Mouse (Mus musculus) left cerebral cortex, postnatal 4 days (tissue): ENCODE measurements at regions not wholly inside any gene's neighbourhood (a gene's known extent, or its start where the extent isn't known, plus 50 kb on each side); places are given as distances from the start of the nearest gene placed in this dataset.

ENCODE experiments used
- DNase-seq: peaks from one replicate; pipeline ENCODE4 v3.0.0-alpha.2; 2022
- intact Hi-C: fragments of 180-260 bp; cut with DNase I; formaldehyde crosslinking; loops from one replicate; pipeline ENCODE4 v1.15.1; 2025

DNA sequence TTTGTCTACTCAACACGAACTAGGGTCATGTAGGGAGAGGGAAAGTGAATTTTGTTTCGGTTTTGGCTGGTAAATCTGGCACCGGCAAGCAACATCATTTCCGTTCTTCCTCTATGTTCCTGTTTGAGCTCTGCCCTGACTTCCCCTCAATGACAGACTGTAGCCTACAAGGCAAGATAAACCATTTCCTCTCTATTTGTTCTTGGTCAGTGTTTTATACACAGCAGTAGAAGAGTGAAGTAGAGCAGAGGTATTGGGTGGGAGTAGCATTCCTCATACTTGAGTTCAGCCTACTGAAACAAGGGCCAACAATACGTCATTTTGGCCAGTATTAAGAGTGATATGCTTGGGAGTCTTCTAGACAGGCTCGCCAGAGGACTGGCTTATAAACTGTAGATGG lies 177.0 kb downstream of the Ndfip2 start:
- intact Hi-C loops = no loop called here
- DNase-seq = no peak

DNA sequence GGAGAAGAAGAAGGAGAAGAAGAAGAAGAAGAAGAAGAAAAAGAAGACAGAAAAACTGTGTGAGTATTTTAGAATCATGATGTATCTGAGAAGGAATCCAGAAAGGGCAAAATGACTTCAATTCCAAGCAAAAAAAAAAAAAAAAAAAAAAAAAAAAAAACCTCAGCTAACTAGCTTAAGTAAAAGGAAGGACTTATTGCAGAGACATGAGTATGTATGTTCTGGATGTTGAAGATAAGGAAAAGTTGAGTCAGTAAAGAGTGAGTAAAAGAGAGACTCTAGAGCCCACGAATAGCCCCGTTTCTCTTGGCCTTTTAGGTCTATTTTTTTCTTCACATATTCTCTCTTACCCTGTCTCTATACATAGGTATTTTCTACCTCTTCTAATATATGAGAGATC lies 175.1 kb downstream of the Ndfip2 start:
- no peak for DNase-seq
- intact Hi-C loops = no loop called here

DNA sequence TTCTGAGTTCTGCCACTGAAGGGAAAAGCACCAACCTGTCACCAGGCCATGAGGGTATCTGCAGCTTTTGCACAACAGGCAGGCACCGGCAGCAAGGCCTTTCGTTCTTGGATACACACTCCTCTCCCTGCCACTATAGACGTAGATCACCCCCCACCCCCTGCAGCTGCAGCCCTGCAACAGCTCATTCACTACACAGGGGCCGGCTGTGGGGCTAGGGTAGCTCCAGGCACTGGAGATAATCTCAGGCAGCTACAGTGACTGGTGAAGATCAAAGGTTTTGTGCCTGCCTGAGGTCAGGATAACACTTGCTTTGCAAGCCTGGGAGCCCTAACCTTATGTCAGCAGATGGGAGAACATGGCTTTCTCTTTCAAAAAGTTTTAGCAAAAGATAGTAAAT lies 174.3 kb downstream of the Ndfip2 start:
- DNase-seq = no peak
- intact Hi-C loops = no loop called here

DNA sequence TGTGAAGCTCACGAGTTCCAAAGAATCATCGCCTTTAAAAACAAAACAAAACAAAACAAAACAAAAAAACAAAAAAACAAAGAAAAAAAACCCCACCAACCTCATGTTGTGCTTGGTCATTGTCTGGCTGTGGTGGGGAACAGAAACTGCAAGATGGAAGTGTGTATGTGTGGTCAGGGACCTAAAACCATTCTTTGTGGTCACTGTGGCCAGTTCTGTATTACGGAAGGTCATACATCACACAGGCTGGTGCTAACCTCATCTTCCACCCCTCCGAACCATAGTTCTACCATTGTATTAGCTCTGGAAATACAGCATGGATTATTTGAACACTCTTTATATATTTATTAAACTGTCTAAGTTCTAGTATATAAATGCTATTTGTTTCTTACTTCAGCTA lies 173.2 kb downstream of the Ndfip2 start:
- intact Hi-C loops = no loop called here
- DNase-seq = no peak

DNA sequence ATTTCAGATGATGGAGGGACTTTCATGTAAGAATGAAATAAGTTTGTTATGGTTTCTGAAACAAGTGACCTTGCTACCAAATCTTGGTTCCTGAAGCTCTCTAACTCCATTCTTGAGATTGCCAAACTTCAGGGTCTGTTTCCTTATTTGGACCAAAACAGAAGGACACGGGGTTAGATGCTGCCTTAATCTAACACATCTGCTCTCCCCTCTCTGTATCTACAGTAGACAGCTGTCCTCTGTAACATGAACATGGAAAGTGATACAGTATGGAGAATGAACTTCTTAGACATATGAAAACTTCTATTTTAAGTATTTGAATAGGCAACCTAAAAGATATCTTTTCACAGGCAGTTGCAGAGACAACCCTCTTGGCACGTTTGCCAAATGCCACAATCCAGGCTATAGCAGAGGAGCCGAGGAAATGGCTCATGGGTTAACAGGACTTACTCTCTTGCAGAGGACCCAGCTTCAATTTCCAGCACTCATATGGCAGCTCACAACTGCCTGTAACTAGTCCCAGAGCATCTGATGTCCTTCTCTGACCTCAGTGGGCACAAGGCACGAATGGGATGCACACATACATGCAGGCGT lies 171.4 kb downstream of the Ndfip2 start:
- DNase-seq = no peak
- intact Hi-C loops = no loop called here

DNA sequence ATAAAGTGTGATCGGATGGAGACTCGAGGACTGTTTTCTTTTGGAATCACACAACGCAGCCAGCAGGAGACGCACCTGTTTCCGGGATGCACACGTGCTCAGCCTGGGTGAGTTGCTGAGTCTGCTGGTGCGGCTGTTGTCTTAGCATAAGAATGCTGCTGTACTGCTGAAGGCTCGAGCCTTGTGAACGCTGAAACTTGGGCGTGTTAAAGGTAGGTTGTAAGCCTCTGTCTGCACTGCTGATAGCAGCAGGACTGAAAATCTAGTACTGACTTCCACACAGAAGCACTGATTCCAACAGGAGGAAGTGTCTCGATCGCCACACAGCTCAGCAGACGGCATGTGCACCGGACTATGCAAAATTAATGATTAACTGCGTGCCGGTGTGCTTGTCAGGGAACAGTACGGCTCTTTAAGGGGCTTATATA lies 169.1 kb downstream of the Ndfip2 start:
- intact Hi-C loops = no loop called here
- peak; percentile 13 for DNase-seq

DNA sequence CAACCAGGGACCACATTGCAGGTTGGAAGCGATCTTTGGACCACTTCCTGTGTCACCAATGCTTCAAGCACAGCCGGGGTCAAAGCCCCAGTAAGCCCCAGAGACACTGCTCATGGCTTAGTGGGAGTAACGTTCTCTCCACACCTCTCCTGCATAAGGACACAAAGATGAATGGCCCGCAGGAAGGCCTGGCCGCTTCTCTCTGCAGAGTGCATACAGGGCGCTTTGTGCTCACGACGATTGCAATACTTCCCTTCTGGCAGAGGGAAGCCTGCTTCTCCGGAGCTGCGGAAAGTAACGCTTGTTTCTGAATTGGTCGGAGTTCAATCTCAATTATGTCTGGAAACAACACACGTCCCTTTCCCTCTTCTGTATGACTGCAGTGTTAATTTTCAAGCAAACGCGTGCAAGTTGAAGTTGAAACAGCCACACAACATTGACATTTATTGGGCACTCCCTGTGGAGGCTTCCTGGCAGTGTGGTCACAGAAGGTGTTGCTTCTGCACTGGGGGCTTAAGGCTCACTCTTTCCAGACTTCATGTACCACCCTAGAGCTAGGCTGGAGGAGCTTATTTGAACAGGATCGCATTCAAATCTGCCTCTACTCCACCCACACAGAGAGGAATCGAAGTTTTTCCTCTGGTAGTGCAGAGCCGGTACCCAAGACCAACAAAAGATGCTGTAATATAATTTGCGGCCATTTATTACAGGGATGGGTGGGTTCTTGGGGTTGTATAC lies 168.4 kb downstream of the Ndfip2 start:
- peak; percentile 11 for DNase-seq
- intact Hi-C loops = no loop called here

DNA sequence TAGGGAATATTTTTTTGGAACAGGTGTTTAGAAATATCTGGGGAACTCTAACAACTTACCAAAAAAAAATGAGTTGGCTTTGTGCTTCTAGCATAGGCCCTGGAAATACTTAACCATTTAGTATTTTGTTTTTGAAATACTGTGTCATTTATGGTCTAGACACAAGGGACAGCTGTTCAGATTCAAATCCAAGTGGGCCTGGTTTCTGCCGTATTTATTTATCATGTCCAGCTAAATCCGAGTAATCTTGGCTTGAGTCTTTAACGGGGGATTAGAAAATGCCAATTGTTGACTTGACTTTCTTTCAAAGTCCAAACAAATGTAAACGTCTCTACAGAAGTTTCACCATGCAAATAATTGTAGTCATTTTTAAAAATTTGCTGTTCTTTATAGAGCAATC lies 159.6 kb downstream of the Ndfip2 start:
- no peak for DNase-seq
- intact Hi-C loops = no loop called here

DNA sequence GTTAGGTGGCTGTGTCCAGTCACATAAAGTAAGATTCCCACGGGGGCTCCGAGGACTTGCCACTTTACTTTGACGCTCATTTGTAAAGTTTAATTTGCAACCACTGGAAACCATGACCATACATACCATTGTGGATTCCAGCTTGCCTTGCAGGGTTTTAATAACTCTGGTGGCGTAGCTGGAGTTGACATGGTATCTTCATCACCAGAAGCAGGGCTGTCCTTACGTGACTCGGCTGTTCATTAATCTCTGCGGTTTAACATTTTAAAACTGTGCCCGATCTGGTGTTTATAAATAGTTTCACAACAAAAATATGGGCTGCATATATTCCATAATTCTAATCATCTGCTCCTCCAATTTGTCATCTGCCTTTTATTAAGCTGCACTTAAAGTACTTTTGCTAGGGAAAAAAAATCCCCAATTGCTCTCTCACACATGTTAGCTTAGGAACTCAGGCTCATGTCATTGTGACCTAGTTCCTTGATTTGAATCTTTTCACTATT lies 159.1 kb downstream of the Ndfip2 start:
- intact Hi-C loops = no loop called here
- no peak for DNase-seq

DNA sequence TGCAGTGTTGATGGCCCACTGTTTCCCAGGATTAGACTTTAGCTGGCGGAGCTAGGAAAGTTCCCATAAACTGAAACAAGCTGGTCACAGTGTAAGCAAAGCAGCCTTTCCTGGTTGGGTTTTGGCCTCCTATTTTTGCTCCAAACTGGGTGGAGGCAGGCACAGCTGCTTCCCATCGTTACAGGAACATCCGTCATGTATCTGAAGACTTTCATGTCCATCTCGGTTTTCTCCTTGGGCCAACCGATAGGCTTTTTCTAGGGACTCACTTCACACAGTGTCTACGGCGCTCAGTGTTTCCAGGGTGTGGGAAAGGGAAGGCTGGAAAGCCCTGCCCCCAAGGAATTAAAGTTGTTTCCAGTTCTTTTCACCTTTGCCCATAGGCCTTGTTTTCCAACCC lies 158.6 kb downstream of the Ndfip2 start:
- intact Hi-C loops = no loop called here

DNA sequence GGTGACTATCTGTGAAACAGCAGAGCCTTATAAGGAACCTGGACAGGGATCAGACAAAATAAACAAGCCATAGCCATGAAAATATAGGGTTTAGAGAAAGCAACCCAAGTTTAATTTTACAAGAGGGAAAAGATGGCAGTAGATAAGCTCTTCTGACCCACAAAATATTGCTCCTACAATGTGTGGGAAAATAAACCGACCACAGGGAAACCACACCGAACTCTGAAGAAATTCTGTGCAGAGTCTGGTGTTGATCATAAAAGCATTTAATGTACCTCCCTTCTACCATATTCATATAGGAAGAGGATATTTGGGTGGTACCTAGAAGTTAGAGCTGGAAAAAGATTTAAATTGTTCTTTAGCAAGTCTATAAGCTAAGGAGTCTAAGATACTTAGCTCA lies 146.3 kb downstream of the Ndfip2 start:
- intact Hi-C loops = no loop called here
- DNase-seq = no peak

More for the DNA sequence above, 158.6 kb downstream of the Ndfip2 start:
- no peak for DNase-seq

DNA sequence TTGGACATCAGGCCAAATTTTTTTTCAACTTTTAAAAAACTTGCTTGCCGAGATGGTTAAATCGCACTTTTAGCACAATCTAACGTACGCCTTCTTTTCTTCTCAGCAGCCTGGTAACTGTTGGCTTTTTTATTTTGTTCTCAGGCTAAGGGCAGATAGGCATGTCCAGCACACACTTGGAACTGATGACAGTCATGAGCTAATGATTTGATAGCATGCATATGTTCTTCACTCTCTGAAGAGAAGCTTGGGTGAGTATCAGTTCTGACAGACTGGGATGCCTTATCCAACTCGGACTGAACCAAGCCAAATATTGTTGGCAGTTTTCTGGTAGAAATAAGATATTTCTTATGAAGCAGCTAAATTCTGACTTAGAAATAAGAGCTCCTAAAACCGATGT lies 145.9 kb downstream of the Ndfip2 start:
- no peak for DNase-seq
- intact Hi-C loops = no loop called here

DNA sequence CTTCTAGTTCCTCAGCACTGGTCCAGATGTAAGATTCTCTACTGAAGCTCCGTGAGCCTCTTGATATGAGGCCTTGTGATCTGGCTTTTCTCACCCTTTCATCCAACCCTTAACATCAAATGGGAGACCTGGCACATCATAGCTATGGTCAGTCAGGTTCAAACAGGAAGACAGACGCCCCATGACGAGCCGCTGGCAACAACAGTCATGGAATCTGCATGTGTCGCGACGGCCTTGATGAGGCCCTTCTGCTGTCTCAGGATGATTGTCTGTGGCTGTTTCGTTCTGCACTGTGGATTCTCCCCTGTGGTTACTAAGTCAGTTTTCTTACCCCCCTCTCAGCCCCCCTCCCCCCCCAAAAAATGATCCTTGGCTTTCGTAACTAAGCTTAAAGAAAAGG lies 144.9 kb downstream of the Ndfip2 start:
- intact Hi-C loops = no loop called here
- no peak for DNase-seq

DNA sequence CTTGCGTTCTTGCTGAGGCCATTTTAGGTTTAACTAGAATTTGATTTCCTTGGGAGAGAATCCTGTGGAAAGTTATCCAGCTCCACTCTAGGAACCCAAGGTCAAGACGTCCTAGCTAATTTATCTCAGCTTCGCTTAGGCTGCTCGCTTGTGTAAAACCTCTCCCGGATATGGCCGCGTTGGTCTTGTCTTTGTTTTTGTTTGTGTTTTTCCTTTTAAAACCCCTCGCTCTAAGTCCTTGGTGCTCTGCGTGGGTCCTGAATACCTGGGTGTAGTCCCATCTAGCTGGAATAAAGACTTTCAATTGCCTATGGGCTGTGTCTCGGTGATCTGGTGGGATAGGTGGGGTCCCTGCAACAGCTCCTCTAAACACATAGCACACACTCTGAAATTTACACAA lies 144.2 kb downstream of the Ndfip2 start:
- intact Hi-C loops = no loop called here
- no peak for DNase-seq

DNA sequence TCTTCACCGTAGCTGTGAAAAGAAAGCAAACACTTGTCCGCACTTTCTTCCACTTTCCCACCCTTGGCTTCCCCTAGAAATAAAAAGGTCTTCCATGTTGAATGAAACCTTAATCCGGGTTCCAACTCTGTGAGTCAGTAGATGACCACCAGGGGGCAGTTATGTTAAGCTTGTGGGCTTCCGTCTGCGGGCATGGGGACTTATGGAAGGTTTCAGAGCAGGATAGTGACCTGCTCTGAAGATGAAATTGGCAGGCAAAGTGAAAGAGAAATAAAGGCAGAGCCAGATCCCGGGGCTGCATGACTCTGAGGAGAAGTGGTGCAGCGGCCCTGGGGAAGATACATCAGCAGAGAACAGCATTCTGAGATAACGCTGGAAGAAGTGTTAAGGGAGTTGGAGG lies 139.1 kb downstream of the Ndfip2 start:
- intact Hi-C loops = loop anchor here (10.0 kb wide), 1 partner anchor 497 kb away; the partner anchor contains the start of gene Spry2
- peak; percentile 82 for DNase-seq

DNA sequence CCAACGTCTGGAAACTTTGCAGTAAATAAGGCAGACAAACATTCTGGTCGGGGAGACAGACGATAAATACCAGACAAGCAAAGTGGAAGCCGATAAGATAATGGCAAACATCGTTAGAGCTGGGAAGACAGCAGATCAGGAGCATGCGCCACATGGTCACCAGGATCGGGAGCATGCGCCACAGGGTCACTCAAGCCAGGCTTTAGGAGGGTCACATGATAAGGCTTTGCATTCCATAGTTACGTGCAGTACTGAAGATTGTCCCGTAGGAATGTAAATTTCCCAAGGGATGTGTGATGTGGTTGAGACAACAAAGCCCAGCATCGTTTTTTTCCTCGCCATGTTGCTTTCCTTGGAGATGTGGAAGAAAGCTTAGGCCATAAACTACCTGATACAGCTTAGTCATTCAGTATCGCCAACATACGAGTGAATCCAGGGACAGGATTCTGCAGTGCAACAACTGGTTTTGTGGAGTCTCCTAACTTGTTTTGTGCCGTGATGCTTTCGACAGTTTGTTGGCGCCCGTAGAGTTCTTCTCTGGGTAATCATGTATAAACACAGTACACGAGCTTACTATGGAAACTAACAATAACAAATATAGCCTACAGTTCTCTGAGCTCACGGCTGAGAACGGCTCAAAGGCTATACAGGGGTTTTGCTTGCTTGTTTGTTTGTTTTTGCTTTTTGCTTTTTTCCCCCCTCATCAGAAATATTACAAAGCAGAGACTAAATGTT lies 133.9 kb downstream of the Ndfip2 start:
- DNase-seq = no peak
- intact Hi-C loops = loop anchor here (10.0 kb wide), 1 partner anchor 503 kb away; the partner anchor contains the start of gene Spry2

DNA sequence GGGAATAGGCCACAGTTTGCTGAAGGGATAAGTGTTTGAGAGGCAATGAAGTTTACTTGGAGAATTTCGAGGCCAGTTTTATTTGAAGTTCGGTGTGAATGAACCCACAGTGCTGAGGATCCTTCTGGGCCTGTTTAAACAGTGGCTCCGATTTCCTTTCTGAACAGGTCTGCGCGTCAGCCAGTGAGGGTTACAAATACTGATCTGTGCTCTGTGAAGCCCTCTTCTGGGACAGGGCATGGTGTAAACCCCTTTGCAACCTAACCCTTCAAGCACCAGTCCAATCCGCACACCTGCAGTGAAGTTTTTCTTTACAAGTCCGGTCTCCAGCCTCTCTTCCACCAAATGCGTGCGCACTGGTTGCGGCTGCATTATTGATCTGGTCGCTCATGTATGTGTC lies 133.1 kb downstream of the Ndfip2 start:
- intact Hi-C loops = loop anchor here (10.0 kb wide), 1 partner anchor 503 kb away; the partner anchor contains the start of gene Spry2

DNA sequence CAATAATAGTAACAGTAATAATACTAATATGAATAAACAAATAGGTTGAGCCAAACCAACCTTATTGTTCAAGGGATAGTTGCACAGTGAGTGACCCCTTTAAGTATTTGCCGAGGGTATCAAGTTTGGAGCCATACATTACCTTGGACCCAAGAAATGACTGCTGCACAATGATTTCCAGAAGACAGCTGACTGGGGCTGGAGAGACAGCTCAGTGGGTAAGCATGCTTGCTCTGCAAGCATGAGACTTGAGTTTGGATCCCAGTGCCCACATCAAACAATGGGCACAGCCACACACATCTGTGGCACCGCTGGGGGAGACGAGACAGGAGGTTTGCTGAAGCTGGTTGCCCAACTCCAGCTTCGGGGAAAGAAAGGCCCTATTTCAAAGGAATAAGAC lies 126.7 kb downstream of the Ndfip2 start:
- intact Hi-C loops = no loop called here
- no peak for DNase-seq

More for the DNA sequence above, 133.1 kb downstream of the Ndfip2 start:
- no peak for DNase-seq

DNA sequence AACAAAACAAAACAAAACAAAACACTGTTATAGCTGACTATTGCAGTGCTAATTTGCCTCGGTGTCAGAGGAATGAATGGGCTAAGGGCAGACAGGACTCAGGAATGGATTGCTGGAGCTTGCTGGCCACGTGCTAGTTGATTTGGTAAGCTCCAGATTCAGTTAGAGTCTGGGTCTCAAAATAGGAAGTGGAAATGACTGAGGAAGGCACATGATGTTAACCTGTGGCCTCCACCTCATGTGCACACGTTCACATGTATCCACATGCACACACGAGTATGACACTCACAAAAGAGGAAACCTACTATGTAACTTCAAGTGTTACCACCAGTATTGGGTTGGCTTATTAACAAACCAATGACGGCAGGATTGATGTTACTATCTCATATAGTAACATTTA lies 125.0 kb downstream of the Ndfip2 start:
- intact Hi-C loops = no loop called here
- DNase-seq = no peak

DNA sequence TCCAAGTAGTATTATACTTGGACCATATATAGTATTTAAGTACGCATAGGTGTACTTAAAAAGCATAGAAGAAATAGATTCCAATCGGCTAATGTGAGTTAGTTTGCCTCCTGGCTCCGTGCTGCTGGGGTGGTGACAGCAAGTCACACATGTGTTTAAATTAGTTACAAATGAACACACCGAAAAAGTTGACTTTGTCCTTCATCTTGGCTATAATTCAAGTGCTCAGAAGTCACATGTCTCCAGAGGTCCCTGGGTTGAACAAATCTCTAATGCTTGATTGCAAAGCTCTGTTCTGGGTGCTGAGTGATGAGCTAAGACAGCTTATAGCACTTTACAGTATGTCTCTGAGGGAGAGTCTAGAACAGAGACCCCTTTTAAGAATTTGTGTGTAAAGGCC lies 121.7 kb downstream of the Ndfip2 start:
- intact Hi-C loops = no loop called here
- no peak for DNase-seq

DNA sequence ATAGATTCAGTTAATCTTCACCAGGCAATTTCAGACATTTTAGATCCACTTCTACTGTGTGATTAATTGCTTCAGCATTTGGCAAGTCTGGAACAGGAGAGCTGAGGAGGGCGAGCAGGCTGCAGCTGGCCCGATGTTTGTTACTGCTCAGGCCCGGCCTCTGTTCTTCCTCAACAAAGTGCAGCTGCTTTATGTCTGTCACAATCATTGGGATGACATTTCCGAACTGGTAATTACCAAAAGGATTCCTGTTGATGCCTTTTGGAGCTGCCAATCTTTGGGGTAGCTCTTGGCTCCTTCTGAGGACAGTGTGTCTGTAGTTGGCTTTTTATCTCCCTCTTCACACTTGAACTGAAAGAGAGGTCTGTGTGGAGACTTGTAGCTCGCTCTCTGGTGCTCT lies 119.4 kb downstream of the Ndfip2 start:
- peak; percentile 4 for DNase-seq
- intact Hi-C loops = no loop called here
